Mouse (Mus musculus) cortical plate, adult 2 months (tissue): ENCODE data around the gene Ttyh3.

Experiments used
- CTCF ChIP-seq: fragments of 200-500 bp; IDR thresholded peaks from 2 replicates; pipeline ENCODE4 v1.5.1; 2011; ENCODE audit warnings: mild to moderate bottlenecking, control low read depth, low read length; ENCODE audit not compliant: insufficient read depth; ENCODE audit errors: extremely low read depth
- POLR2A ChIP-seq: fragments of 200-500 bp; IDR thresholded peaks from 2 replicates; pipeline ENCODE4 v1.6.1; 2011; ENCODE audit warnings: mild to moderate bottlenecking, low read length, control low read depth; ENCODE audit not compliant: insufficient read depth; ENCODE audit errors: extremely low read depth

DNA sequence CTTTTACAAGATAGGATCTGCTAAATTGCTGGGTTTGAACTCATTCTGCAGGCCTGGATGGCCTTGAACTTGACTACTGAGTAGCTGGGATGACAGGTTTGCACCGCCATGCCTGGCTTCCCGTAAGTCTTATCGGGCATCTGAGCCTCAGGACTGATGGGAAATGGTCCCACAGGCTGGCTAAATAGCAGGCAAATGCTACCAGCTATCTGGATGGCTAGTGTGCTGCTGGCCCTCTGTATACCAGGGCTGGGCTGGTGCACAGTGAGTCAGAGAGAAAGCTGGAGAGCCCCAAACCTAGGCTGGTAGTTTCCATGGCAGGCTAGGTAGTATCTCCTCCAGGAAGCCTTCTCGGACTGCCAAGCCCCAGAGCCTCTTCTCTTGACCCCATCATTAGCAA is 3.4 kb downstream of the Ttyh3 start:
- TF ChIP-seq CTCF (no peak), POLR2A (no peak)
